Mouse (Mus musculus): ENCODE results near the gene Cald1.

DNA sequence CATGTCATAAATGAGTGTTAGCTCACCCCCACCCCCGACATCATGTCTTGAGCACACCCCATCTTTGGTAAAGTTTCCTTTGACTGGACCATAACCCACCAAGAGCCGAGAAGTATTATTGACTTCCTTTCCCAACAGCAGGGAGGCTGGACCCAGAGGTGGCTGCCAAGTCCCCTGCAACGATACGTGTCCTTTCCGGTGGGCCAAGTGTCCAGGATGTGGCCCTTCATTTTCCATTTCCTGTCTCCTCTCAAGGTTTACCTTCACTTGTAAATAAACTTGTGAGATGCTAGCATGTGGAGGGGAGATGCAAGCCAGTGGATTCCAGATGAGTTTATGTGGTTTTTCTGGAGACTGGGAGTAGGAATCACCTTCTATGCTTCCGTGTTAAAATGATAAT, 132.7 kb downstream of the Cald1 start:
- TF ChIP-seq POLR2A (IDR thresholded peaks at IDR 0.05; ENCODE audit: low read depth, low read length): no peak
- TF ChIP-seq CTCF (conservative IDR thresholded peaks at IDR 0.05; ENCODE audit: insufficient read depth, insufficient read length, low read depth, low read length): no peak

All from kidney, adult 2 months (tissue).